Mouse (Mus musculus): ENCODE data around the gene Idua. TPM values are rescaled to one million over a fixed set of nuclear protein-coding genes. Genes with fewer than 3 reads are reported as not detected.

The Idua gene
- polyA plus RNA-seq, 1 experiment: 17.6 TPM

DNA sequence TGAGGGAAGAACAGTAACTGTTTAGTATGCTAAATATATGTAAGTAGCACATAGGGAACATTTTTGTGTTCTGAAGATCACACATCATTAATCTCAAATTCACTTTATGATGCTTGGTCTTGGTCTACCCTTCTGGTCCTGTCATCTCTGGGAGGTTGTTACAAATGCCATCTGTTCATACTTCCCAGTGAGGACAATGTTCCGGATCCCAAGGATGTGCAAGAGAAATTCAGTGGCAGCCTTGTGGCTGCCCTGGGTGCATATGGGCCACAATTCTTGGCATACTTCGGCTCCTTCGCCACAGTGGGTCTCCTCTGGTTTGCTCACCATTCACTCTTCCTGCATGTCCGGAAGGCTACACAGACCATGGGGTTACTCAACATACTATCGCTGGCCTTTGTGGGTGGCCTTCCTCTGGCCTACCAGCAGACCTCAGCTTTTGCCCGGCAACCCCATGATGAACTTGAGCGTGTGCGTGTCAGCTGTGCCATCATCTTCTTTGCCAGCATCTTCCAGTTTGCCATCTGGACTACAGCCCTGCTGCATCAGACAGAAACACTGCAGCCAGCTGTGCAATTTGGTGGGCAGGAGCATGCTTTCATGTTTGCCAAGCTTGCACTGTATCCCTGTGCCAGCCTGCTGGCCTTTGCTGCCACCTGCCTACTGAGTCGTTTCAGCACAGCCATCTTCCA lies 14.3 kb upstream of the Idua start:
- no peak for TF ChIP-seq POLR2A (IDR thresholded peaks at IDR 0.05; ENCODE audit: borderline replicate concordance, extremely low read depth, insufficient read depth, insufficient read length, poor library complexity, severe bottlenecking)
- DNase-seq (ENCODE audit: low read depth): peak; percentile 21

- no peak for TF ChIP-seq CTCF (IDR thresholded peaks at IDR 0.05; ENCODE audit: borderline replicate concordance, extremely low read depth, insufficient read depth, insufficient read length)
- TF ChIP-seq POLR2A (IDR thresholded peaks at IDR 0.05; ENCODE audit: borderline replicate concordance, extremely low read depth, insufficient read depth, insufficient read length, poor library complexity, severe bottlenecking): no peak
- DNase-seq (ENCODE audit: low read depth): no peak
Observed at GRCm38 (mm10) chr5:108646343-108646660, 13.8 kb upstream of the Idua start.

GRCm38 (mm10) chr5:108647311-108647710 lies 12.8 kb upstream of the Idua start:
- no peak for TF ChIP-seq CTCF (IDR thresholded peaks at IDR 0.05; ENCODE audit: borderline replicate concordance, extremely low read depth, insufficient read depth, insufficient read length)
- no peak for TF ChIP-seq POLR2A (IDR thresholded peaks at IDR 0.05; ENCODE audit: borderline replicate concordance, extremely low read depth, insufficient read depth, insufficient read length, poor library complexity, severe bottlenecking)
- DNase-seq (ENCODE audit: low read depth): no peak

DNA sequence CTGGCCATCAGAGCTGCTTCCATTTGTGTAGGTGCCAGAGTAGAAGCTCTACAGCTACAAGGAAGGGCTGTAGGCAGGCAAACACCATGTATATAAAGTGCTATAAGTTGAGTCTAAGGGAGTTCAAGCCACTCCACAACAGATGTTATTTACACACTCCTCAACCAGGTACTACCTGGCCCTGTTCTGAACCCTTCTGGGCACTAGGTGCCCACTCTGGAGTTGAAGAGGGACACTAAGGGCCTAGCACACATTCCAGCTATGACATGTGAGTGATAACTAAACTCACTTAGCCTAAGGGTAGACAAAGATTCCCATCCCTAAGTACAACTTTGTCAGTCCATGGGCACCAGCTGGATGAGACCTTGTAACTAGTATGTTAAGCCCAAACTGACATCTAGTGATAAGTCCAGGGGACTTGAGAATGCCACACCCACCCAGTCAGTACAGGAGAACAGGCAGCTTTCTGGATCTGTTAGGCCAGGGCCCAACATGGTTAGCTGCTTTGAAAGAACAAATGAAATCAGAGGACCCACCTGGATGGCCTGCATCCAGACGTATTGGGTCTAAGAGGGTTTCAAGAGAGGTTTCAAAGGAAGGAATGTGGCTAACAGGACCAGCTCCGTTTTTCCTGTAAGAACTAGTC lies 12.2 kb upstream of the Idua start:
- no peak for DNase-seq (ENCODE audit: low read depth)
- TF ChIP-seq POLR2A (IDR thresholded peaks at IDR 0.05; ENCODE audit: borderline replicate concordance, extremely low read depth, insufficient read depth, insufficient read length, poor library complexity, severe bottlenecking) (no peak), CTCF (IDR thresholded peaks at IDR 0.05; ENCODE audit: borderline replicate concordance, extremely low read depth, insufficient read depth, insufficient read length) (no peak)

- no peak for TF ChIP-seq CTCF (IDR thresholded peaks at IDR 0.05; ENCODE audit: borderline replicate concordance, extremely low read depth, insufficient read depth, insufficient read length)
Observed at GRCm38 (mm10) chr5:108648937-108649576, 11.1 kb upstream of the Idua start.

GRCm38 (mm10) chr5:108650341-108650740 lies 9.8 kb upstream of the Idua start:
- TF ChIP-seq CTCF (IDR thresholded peaks at IDR 0.05; ENCODE audit: borderline replicate concordance, extremely low read depth, insufficient read depth, insufficient read length): no peak
- TF ChIP-seq POLR2A (IDR thresholded peaks at IDR 0.05; ENCODE audit: borderline replicate concordance, extremely low read depth, insufficient read depth, insufficient read length, poor library complexity, severe bottlenecking): no peak
- no peak for DNase-seq (ENCODE audit: low read depth)

More at GRCm38 (mm10) chr5:108648937-108649576, 11.1 kb upstream of the Idua start:
- no peak for DNase-seq (ENCODE audit: low read depth)

GRCm38 (mm10) chr5:108651136-108651720 lies 8.9 kb upstream of the Idua start:
- no peak for DNase-seq (ENCODE audit: low read depth)
- TF ChIP-seq POLR2A (IDR thresholded peaks at IDR 0.05; ENCODE audit: borderline replicate concordance, extremely low read depth, insufficient read depth, insufficient read length, poor library complexity, severe bottlenecking) (no peak), CTCF (IDR thresholded peaks at IDR 0.05; ENCODE audit: borderline replicate concordance, extremely low read depth, insufficient read depth, insufficient read length) (no peak)

- TF ChIP-seq CTCF (IDR thresholded peaks at IDR 0.05; ENCODE audit: borderline replicate concordance, extremely low read depth, insufficient read depth, insufficient read length) (peak; percentile 66; the same call in 1 of the 2 replicates), POLR2A (IDR thresholded peaks at IDR 0.05; ENCODE audit: borderline replicate concordance, extremely low read depth, insufficient read depth, insufficient read length, poor library complexity, severe bottlenecking) (no peak)
- DNase-seq (ENCODE audit: low read depth): peak; percentile 74
Observed at GRCm38 (mm10) chr5:108651823-108652222, 8.3 kb upstream of the Idua start.

- no peak for TF ChIP-seq CTCF (IDR thresholded peaks at IDR 0.05; ENCODE audit: borderline replicate concordance, extremely low read depth, insufficient read depth, insufficient read length)
- no peak for TF ChIP-seq POLR2A (IDR thresholded peaks at IDR 0.05; ENCODE audit: borderline replicate concordance, extremely low read depth, insufficient read depth, insufficient read length, poor library complexity, severe bottlenecking)
- DNase-seq (ENCODE audit: low read depth): no peak
Observed at GRCm38 (mm10) chr5:108653341-108653740, 6.8 kb upstream of the Idua start.

GRCm38 (mm10) chr5:108654444-108654990 lies 5.6 kb upstream of the Idua start:
- no peak for DNase-seq (ENCODE audit: low read depth)
- no peak for TF ChIP-seq CTCF (IDR thresholded peaks at IDR 0.05; ENCODE audit: borderline replicate concordance, extremely low read depth, insufficient read depth, insufficient read length)
- TF ChIP-seq POLR2A (IDR thresholded peaks at IDR 0.05; ENCODE audit: borderline replicate concordance, extremely low read depth, insufficient read depth, insufficient read length, poor library complexity, severe bottlenecking): no peak

GRCm38 (mm10) chr5:108655381-108655780 lies 4.8 kb upstream of the Idua start:
- DNase-seq (ENCODE audit: low read depth): no peak

More at GRCm38 (mm10) chr5:108655381-108655780, 4.8 kb upstream of the Idua start:
- no peak for TF ChIP-seq POLR2A (IDR thresholded peaks at IDR 0.05; ENCODE audit: borderline replicate concordance, extremely low read depth, insufficient read depth, insufficient read length, poor library complexity, severe bottlenecking)
- no peak for TF ChIP-seq CTCF (IDR thresholded peaks at IDR 0.05; ENCODE audit: borderline replicate concordance, extremely low read depth, insufficient read depth, insufficient read length)
